Mouse (Mus musculus) embryonic facial prominence, embryonic 12.5 days (tissue): ENCODE data around the gene Smyd5. TPM values are rescaled to one million over a fixed set of nuclear protein-coding genes. Genes with fewer than 3 reads are reported as not detected.

Source experiments
- ATAC-seq: fragments of 200-750 bp; cut with Nextera tagmentation; 2 replicates; pipeline ENCODE4 v1.8.0; 2017; ENCODE audit not compliant: insufficient number of reproducible peaks, insufficient read depth, low FRiP score, low TSS enrichment
- H3K27ac ChIP-seq: fragments of 300-500 bp; sonication (generic); 2 replicates; pipeline ENCODE4 v1.5.1; 2016; ENCODE audit warnings: mild to moderate bottlenecking
- H3K27me3 ChIP-seq: fragments of 300-500 bp; sonication (generic); 2 replicates; pipeline ENCODE4 v1.6.1; 2016; ENCODE audit warnings: mild to moderate bottlenecking, moderate library complexity
- H3K36me3 ChIP-seq: fragments of 300-500 bp; sonication (generic); 2 replicates; pipeline ENCODE4 v1.6.1; 2016; ENCODE audit warnings: mild to moderate bottlenecking
- H3K4me1 ChIP-seq: fragments of 300-500 bp; sonication (generic); 2 replicates; pipeline ENCODE4 v1.6.1; 2016
- H3K4me2 ChIP-seq: fragments of 300-500 bp; sonication (generic); replicated peaks from 2 replicates; pipeline ENCODE4 v1.6.1; 2016; ENCODE audit warnings: mild to moderate bottlenecking, moderate library complexity
- H3K4me3 ChIP-seq: fragments of 300-500 bp; sonication (generic); 2 replicates; pipeline ENCODE4 v1.5.1; 2016; ENCODE audit warnings: mild to moderate bottlenecking
- H3K9ac ChIP-seq: fragments of 300-500 bp; sonication (generic); 2 replicates; pipeline ENCODE4 v1.6.1; 2016; ENCODE audit warnings: mild to moderate bottlenecking, moderate library complexity
- H3K9me3 ChIP-seq: fragments of 300-500 bp; sonication (generic); 2 replicates; pipeline ENCODE4 v1.6.1; 2016; ENCODE audit warnings: mild to moderate bottlenecking, moderate library complexity
- WGBS: fragments of 180-500 bp; shearing (Covaris S2); methylation state at CpG from one replicate; pipeline ENCODE4 v1.1.7; 2016; 5-methylcytosine and 5-hydroxymethylcytosine counted together
- polyA plus RNA-seq: library from polyadenylated mRNA; unstranded; fragments of >200 nt; fragmentation: Nextera tagmentation; extraction: Ambion mirVana; gene quantifications from 2 replicates; pipeline ENCODE4 v1.2.1, GENCODE M21; 2016

Smyd5 gene
- polyA plus RNA-seq, 1 experiment from 2014 or later, result 66.4 TPM

- no peaks in the 10 kb centered on the region for H3K36me3 ChIP-seq
- H3K4me2 ChIP-seq, result no peak overlapping the region
- H3K27me3 ChIP-seq, result peaks cover 39% of the 10 kb centered on the region
- H3K4me1 ChIP-seq, result no peaks in the 10 kb centered on the region
- WGBS, result 28% methylated on average over 10 of the region's 10 CpGs
- H3K27ac ChIP-seq, result no peak overlapping the region
- H3K9ac ChIP-seq, result no peak overlapping the region
- ATAC-seq, result 0 out of 2 replicates have a peak, but pooled peaks have one; percentile 32
- no peak overlapping the region for H3K4me3 ChIP-seq
- H3K9me3 ChIP-seq, result no peaks in the 10 kb centered on the region
These were observed 45.7 kb downstream of the Smyd5 start for GRCm38 (mm10) chr6:85477366-85477917.

GRCm38 (mm10) chr6:85478416-85478815 is 46.6 kb downstream of the Smyd5 start:
- no peak for ATAC-seq
- H3K27ac ChIP-seq, result no peak overlapping the region
- H3K27me3 ChIP-seq, result peaks cover 48% of the 10 kb centered on the region

GRCm38 (mm10) chr6:85479979-85480378 is 48.2 kb downstream of the Smyd5 start:
- no peak overlapping the region for H3K4me3 ChIP-seq
- no peak overlapping the region for H3K4me2 ChIP-seq
- H3K27ac ChIP-seq, result no peak overlapping the region
- peaks cover 11% of the 10 kb centered on the region for H3K4me1 ChIP-seq
- H3K9ac ChIP-seq, result no peak overlapping the region
- ATAC-seq, result no peak
- WGBS, result 82% methylated on average over 5 of the region's 5 CpGs
- no peaks in the 10 kb centered on the region for H3K9me3 ChIP-seq
- no peaks in the 10 kb centered on the region for H3K36me3 ChIP-seq
- peaks cover 61% of the 10 kb centered on the region for H3K27me3 ChIP-seq

More at GRCm38 (mm10) chr6:85478416-85478815, 46.6 kb downstream of the Smyd5 start:
- no peak overlapping the region for H3K4me3 ChIP-seq
- no peak overlapping the region for H3K9ac ChIP-seq
- H3K36me3 ChIP-seq, result no peaks in the 10 kb centered on the region
- H3K9me3 ChIP-seq, result no peaks in the 10 kb centered on the region
- no peaks in the 10 kb centered on the region for H3K4me1 ChIP-seq
- H3K4me2 ChIP-seq, result no peak overlapping the region
- 35% methylated on average over 14 of the region's 14 CpGs for WGBS

GRCm38 (mm10) chr6:85480685-85481084 is 48.9 kb downstream of the Smyd5 start:
- ATAC-seq, result no peak; the same call in 1 of the 2 replicates
- peaks cover 11% of the 10 kb centered on the region for H3K4me1 ChIP-seq
- no peak overlapping the region for H3K9ac ChIP-seq
- H3K27me3 ChIP-seq, result peaks cover 68% of the 10 kb centered on the region
- WGBS, result 62% methylated on average over 16 of the region's 16 CpGs
- H3K27ac ChIP-seq, result no peak overlapping the region
- H3K4me3 ChIP-seq, result no peak overlapping the region
- H3K36me3 ChIP-seq, result no peaks in the 10 kb centered on the region
- no peak overlapping the region for H3K4me2 ChIP-seq
- H3K9me3 ChIP-seq, result no peaks in the 10 kb centered on the region

GRCm38 (mm10) chr6:85483843-85484721 is 52.3 kb downstream of the Smyd5 start:
- Histone ChIP-seq H3K4me2 (peak overlapping the region; percentile 55), H3K9ac (no peak overlapping the region), H3K4me1 (peaks cover 11% of the 10 kb centered on the region), H3K27me3 (peaks cover 68% of the 10 kb centered on the region), H3K4me3 (peak overlapping the region; percentile 31), H3K9me3 (no peaks in the 10 kb centered on the region), H3K27ac (no peak overlapping the region), H3K36me3 (no peaks in the 10 kb centered on the region)
- 3% methylated on average over 92 of the region's 92 CpGs for WGBS
- ATAC-seq, result no peak

DNA sequence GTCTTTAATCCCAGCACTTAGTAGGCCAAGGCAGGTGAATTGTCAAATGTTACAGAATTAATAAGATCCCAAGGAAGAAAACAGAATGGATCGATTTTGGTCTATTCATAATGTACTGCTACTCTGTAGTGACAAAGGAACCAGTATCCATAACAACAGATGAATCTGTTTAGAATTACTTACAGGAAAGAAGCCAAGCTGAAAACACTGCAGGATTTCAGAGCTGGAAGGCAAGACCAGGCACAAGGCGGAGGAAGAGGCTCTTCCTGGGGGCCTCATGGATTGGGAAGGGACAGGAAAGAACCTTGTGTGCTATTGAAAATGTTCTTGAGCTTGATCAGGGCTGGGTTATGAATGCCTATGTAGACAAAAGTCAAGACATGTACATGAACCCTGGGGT is 53.9 kb downstream of the Smyd5 start:
- Histone ChIP-seq H3K27me3 (peaks cover 61% of the 10 kb centered on the region), H3K4me2 (no peak overlapping the region), H3K27ac (no peak overlapping the region), H3K4me1 (peaks cover 11% of the 10 kb centered on the region), H3K9ac (no peak overlapping the region), H3K9me3 (no peaks in the 10 kb centered on the region), H3K4me3 (no peak overlapping the region), H3K36me3 (no peaks in the 10 kb centered on the region)
- WGBS, result 56% methylated on average over 2 of the region's 2 CpGs
- ATAC-seq, result no peak

DNA sequence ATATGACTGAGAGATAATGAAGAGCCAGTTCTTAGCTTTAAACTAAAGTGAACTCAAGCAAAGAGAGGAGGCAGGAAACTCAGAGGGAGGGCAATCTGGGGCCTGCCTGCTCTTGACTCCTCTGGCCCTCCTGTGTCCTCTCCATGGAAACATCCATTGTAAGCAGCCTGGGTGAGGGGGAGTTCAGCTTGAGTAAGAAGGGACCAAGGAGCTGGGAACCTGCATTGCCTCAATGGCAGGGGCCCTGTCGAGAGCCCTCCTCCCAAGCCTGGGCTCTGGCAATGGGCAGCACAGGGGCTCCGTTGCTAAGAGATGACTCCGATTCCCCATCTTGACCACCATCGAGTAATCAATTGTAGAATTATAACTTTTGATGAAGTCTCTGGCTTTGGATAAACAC is 56.7 kb downstream of the Smyd5 start:
- H3K4me2 ChIP-seq, result no peak overlapping the region
- no peaks in the 10 kb centered on the region for H3K9me3 ChIP-seq
- H3K36me3 ChIP-seq, result no peaks in the 10 kb centered on the region
- H3K4me3 ChIP-seq, result no peak overlapping the region
- H3K27me3 ChIP-seq, result peaks cover 39% of the 10 kb centered on the region
- H3K27ac ChIP-seq, result no peak overlapping the region
- H3K4me1 ChIP-seq, result peaks cover 11% of the 10 kb centered on the region
- no peak overlapping the region for H3K9ac ChIP-seq
- 58% methylated on average over 4 of the region's 4 CpGs for WGBS
- ATAC-seq, result no peak

DNA sequence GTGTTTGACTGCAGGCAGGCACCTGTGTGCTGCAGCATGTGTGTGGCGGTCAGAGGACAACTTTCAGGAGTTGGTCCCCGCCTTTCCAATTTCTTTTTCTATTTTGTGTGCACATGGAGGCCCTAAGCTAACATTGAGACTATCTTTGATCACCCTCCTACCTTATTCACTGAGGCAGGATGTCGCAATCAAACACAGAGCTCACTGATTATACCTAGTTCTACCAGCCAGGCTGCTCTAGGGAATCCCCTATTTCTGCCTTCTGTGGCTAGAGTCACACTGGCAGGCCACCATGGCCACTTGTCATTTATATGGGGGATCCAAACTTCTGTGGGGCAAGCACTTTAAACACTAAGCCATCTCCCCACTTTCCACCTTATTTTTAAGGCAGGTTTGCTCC is 57.9 kb downstream of the Smyd5 start:
- Histone ChIP-seq H3K9me3 (no peaks in the 10 kb centered on the region), H3K27ac (no peak overlapping the region), H3K4me3 (no peak overlapping the region), H3K4me1 (0 out of 2 replicates have a peak, but pooled peaks cover 1% of the 10 kb centered on the region), H3K36me3 (no peaks in the 10 kb centered on the region), H3K4me2 (no peak overlapping the region), H3K9ac (no peak overlapping the region), H3K27me3 (peaks cover 27% of the 10 kb centered on the region)
- no peak for ATAC-seq
- 82% methylated on average over 3 of the region's 3 CpGs for WGBS

- no peak overlapping the region for H3K4me2 ChIP-seq
- H3K9ac ChIP-seq, result no peak overlapping the region
- no peaks in the 10 kb centered on the region for H3K4me1 ChIP-seq
- peaks cover 22% of the 10 kb centered on the region for H3K27me3 ChIP-seq
- WGBS, result 88% methylated on average over 4 of the region's 4 CpGs
- H3K4me3 ChIP-seq, result no peak overlapping the region
- no peak overlapping the region for H3K27ac ChIP-seq
- H3K36me3 ChIP-seq, result no peaks in the 10 kb centered on the region
- ATAC-seq, result no peak
- no peaks in the 10 kb centered on the region for H3K9me3 ChIP-seq
These were observed 58.5 kb downstream of the Smyd5 start for GRCm38 (mm10) chr6:85490252-85490651.

GRCm38 (mm10) chr6:85491606-85492005 is 59.8 kb downstream of the Smyd5 start:
- no peaks in the 10 kb centered on the region for H3K4me1 ChIP-seq
- H3K36me3 ChIP-seq, result no peaks in the 10 kb centered on the region
- H3K27me3 ChIP-seq, result peaks cover 9% of the 10 kb centered on the region
- H3K4me2 ChIP-seq, result no peak overlapping the region
- no peak for ATAC-seq
- H3K4me3 ChIP-seq, result no peak overlapping the region
- H3K9me3 ChIP-seq, result no peaks in the 10 kb centered on the region
- no peak overlapping the region for H3K27ac ChIP-seq
- no peak overlapping the region for H3K9ac ChIP-seq
- WGBS, result 45% methylated on average over 3 of the region's 3 CpGs
